Mouse (Mus musculus): ENCODE results near the gene Zfhx3.

Gene Zfhx3

GRCm38 (mm10) chr8:108592028-108592724, 649.7 kb downstream of the Zfhx3 start:
- in situ Hi-C loops (cut with MboI): no loop called here

GRCm38 (mm10) chr8:108592990-108593589, 650.6 kb downstream of the Zfhx3 start:
- in situ Hi-C loops (cut with MboI): no loop called here

DNA sequence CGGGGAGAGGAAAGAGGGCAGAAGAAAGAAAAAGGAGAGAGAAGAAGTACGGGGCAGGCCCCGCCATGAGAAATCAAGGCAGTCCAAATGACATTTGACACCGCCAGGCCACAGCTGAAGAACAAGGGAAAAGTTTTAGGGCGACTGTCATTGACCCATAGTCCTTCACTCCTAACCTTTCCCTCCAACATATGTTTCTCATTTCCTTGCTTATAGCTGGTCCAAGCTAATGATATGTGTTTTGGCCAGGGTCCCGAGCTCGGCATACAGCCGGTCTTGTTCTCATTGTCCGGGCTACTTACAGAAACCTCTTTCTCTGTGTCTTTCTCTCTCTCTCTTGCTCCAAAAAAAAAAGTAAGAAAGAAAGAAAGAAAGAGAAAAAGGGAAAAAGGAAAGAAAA, 651.4 kb downstream of the Zfhx3 start:
- in situ Hi-C loops (cut with MboI): no loop called here

GRCm38 (mm10) chr8:108594361-108595060, 652.1 kb downstream of the Zfhx3 start:
- in situ Hi-C loops (cut with MboI): no loop called here

DNA sequence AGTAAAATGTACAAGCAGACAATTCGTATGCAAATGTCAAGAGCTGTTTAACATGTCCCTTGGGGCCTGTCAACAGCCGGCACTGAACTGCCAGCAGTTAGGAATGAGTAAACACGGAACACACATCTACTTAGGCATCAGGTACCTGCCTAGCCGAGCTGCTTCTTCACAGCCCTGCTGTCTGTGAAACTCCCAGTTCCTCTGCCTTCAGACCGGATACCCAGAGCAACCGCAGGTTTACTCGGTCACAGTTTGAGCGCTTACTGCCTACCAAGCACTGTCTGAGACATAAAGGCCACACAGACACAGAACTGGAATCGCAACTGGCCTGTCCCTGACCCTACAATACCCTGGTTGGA, 652.6 kb downstream of the Zfhx3 start:
- in situ Hi-C loops (cut with MboI): no loop called here

GRCm38 (mm10) chr8:108595721-108596495, 653.5 kb downstream of the Zfhx3 start:
- in situ Hi-C loops (cut with MboI): no loop called here

DNA sequence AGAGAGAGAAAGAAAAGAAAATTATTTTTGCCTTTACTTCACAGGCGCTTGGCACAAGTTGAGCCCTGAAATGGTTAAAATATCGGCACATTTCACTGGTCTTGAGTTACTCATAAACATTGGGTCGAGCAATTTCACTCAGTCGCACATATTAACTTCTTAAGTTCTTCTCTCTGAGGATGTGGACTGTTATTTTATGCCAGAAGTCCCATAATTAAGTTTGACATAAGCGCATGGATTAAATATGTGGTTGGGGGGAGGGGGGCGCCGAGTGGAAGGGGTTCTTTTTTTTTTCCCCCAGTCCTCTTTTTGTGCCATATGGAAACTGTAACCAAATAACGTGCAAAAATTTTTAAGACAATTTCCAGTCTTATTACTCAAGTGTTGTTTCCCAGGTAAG, 656.6 kb downstream of the Zfhx3 start:
- in situ Hi-C loops (cut with MboI): no loop called here

DNA sequence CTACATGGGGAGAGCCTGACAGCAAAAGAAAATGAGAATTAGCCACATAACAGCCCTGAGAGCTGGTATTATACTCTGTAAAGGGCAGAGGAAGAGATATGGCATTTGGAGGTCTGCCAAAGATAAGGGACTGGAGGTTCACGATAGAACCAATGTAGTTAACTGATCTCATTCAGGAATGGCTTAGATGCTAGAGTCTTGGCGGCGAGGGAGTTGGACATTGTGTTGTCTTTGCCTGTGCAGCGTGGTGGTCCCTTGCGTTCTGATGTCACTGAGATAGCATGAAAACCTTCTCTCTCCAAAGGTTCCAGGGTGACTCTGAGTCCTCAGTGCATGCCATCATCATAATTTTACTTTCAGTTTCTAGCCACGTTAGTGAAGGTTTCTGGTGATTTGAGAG, 657.1 kb downstream of the Zfhx3 start:
- in situ Hi-C loops (cut with MboI): no loop called here

GRCm38 (mm10) chr8:108608678-108609077, 666.2 kb downstream of the Zfhx3 start:
- in situ Hi-C loops (cut with MboI): no loop called here

DNA sequence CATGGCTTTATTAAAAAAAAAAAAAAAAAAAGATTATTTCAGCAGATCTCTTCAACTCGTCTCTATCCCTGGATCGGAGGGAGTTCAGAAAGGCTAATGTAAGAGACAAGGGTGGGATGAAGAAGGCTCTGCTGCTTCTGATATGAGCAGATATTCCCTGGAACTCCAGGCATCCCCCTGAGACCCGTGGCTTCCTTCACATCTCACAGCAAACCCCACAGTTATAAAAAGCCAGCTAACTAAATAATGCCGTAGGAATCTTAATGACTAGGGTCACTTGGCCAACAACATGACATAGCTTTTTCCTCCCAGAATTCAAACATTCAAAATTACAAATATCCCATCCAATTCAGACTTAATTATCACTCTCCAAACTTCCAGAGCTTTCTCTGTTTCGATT, 666.7 kb downstream of the Zfhx3 start:
- in situ Hi-C loops (cut with MboI): no loop called here

GRCm38 (mm10) chr8:108611141-108611674, 668.8 kb downstream of the Zfhx3 start:
- in situ Hi-C loops (cut with MboI): no loop called here

DNA sequence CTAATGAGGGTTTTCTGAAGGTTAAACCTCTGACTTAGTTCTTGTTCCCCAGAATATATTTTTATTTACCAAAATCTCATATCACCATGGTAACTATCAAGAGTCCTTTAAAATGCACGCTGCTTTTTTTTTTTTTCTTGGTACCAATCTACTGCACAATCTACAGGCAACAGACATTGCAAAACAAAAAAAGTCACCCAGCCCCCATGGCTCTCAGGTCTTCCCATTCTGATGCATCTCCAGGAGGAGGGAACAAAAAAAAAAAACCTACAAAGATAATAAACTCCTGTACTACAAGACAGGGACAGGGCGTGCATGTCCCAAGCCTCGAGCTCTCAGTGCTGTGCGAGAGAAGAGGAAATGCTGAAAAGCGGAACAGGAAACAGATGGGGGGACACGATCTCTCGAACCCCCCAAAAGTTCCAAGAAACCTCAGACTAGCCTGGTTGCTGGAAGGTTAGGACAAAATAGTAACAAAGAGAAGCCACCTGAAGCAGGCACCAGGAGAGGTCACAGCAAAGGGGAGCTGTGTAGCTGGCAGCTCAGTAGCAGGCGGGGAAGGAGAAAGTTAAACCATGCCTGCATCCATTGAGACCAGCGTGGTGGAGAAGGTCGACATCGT, 669.5 kb downstream of the Zfhx3 start:
- in situ Hi-C loops (cut with MboI): no loop called here

DNA sequence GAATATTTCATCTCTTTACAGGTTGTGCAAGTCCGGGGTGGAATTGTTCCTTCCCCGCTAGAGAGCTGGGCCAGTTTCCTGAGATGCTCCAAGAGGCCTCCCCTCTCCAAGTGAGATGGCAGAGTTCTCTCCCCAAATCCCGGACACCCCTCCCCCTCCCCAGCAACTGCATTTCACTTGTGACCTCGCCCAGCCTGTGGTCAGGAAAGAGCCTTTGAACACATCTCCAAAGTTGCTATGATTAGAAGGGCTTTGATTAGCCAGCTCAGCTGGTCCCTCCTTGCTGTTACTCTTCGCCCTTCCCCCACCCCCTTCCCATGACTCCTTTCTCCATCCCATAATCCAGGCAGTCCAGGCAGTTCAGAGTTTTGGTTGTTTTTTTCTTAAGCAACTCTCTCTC, 670.4 kb downstream of the Zfhx3 start:
- in situ Hi-C loops (cut with MboI): no loop called here

DNA sequence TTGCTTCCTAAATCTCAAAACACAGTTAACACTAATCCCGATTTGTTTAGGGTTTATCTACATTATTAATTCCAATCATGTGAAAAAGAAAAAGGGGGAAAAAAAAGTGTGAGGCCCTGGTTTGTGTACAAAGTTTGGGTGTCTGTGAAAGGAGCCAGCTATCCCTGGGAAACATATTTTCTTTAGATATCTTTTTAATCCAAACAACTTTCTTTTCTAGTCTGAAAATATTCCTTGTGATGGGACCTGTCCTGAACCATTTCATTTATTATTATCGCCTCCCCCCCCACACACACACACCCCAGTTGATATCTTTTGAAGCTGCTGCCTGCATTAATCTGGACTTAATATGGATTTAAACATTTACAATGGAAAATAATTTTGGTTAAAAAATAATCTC, 670.8 kb downstream of the Zfhx3 start:
- in situ Hi-C loops (cut with MboI): no loop called here

DNA sequence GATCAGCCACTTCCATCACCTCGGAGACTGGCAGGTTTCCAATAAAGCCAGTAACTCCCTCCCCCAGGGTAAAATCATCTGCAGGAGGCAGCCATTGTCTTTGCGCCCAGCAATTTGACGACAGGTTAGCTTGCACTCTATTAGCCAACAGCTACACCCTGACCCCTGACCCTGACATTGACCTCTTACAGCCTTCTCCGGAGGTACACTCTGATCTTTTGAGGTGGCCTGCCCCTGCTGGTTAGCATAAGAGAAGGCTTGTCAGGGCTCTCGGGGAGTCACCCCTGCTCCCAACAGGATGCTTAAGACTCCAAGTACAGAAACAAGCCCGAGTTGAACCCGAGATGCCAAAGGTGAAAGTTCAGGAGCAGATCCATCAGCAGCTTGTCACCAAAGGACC, 678.9 kb downstream of the Zfhx3 start:
- in situ Hi-C loops (cut with MboI): no loop called here

GRCm38 (mm10) chr8:108623660-108624059, 681.2 kb downstream of the Zfhx3 start:
- in situ Hi-C loops (cut with MboI): no loop called here

- in situ Hi-C loops (cut with MboI): no loop called here
These were observed 683.2 kb downstream of the Zfhx3 start for GRCm38 (mm10) chr8:108625571-108626120.

DNA sequence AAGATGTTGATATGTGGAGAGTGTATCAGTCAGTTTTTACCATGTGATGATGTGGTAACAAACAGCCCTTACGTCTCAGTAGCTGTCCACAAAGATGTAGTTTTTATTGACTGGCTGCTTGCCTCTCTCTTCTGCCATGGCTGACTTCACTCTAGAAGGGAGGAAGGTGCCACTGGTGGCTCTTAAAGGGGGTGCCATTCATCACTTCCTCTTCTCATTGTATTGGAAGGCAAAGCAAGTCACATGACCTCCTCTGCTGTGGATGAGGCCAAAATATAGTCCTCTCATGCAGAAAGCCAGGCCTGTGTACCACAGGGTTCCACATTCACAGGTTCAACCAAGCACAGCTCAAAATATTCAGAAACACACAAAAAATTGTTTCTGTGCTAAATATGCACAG, 688.6 kb downstream of the Zfhx3 start:
- in situ Hi-C loops (cut with MboI): no loop called here

GRCm38 (mm10) chr8:108634282-108634681, 691.8 kb downstream of the Zfhx3 start:
- in situ Hi-C loops (cut with MboI): no loop called here

DNA sequence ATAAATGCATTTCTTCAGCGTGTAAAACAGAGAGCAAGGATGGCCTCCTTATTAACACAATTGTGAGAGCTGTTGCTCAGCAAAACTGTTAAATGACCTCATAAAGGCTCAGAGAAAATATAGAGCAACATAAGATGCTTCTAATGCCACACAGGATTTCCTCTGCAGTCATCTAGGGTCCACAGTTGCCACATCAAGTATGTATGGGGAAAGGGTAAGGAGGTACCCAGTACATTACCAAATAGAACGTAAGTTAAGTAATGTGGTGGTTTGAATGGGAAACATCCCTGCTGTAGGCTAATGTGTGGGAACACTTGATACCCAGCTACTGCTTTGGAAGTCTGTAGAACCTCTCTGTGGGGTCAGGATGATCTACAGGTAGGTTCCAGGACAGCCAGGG, 695.4 kb downstream of the Zfhx3 start:
- in situ Hi-C loops (cut with MboI): no loop called here

DNA sequence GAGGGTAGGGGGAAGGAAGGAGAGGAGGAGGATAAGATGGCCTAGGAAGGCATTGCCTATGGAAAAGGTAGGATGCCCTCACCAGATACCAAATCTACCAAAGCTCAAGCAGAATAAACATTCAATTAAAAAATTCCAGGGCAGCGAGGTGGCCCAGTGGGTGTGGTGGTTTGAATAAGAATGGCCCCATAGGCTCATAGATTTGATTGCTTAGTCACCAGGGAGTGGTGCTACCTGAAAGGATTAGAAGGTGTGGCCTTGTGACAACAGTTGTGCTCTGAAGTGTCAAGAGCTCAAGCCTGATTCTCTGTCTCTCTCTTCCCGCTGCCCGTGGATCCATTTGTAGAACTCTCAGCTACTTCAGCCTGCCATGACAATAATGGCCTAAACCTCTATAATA, 703.2 kb downstream of the Zfhx3 start:
- in situ Hi-C loops (cut with MboI): no loop called here

DNA sequence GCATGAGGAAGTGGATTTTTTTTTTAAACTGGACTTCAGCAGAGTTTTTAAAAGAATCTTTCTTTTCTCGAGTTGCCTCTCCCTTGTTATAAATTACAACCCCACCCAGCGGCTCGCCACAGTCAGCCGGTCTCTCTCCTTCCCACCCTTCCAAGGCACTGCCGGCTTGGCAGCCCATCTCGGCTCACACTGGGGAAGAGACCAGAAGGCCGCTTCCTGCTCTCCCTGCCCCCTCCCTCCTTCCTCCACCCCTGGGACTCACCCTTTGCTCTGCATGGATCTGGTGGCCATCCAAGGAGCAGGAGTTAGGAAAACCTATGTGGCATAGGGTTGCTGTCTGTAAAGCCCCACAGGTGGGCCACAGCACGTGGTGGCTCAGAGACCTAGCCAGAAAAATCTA, 705.1 kb downstream of the Zfhx3 start:
- in situ Hi-C loops (cut with MboI): no loop called here
